Mouse (Mus musculus) NIH3T3 (cell line): Measurements from ENCODE around the gene Il16.

Experiments
- DNase-seq: peaks from one replicate; pipeline ENCODE4 v3.0.0-alpha.2; 2012; ENCODE audit warnings: low read depth

Il16 gene

DNA sequence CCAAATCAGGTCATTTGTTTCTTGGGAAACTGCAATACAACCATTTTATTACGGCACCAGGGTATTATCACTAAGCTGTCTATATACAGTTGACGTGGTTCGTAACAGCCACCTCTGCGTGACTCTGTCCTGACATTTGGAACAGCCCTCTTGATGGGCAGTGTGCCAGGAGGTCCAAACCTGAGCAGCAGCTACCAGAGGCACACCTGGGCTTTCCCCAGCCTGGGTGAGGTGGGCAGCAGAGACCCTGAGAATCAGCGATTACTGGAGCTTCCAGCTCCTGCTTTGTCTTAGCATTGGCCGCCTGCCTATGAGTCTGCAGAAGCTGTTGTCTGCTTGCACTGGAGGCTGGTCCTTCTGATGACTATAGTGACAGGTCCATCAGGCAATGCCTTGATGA lies 101.9 kb downstream of the Il16 start:
- no peak for DNase-seq

DNA sequence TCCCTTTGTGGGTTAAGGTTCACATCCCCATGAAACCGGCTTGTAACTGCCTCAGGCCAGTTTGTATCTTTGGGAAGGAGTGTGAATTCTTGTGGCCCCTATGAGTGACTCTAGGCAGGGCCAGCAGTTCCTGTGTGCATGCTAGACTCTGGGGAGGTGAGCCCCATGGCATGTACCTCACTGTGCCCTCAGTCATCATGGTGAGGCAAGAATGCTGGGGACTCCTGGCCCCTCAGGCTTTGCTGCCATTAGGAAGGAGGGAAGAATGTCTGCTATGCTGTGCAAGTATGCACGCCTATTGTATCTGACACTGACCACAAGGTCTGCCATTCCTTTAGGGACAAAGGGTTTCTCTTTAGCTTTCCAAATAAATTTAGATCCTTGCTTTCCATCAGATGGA lies 104.4 kb downstream of the Il16 start:
- DNase-seq, result no peak

DNA sequence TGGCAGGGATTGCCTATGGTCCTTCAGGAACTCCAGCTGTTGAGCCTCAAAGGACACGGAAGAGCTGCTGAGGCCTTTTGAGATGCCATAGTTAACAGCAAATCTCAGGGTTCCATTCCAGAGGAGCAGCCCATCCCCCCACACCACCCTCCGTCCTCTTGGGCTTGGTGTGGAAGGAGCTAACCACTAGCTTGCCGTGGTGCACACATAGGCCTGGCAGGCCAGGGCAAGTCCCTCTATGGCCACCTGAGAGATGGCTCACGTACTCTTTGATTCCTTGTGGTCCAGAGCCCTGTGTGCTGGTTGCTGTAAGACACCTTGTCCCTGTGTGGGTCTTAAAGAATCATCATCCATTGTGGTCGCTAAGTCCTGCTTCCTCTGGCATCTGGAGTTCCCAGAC lies 104.9 kb downstream of the Il16 start:
- DNase-seq, result no peak

DNA sequence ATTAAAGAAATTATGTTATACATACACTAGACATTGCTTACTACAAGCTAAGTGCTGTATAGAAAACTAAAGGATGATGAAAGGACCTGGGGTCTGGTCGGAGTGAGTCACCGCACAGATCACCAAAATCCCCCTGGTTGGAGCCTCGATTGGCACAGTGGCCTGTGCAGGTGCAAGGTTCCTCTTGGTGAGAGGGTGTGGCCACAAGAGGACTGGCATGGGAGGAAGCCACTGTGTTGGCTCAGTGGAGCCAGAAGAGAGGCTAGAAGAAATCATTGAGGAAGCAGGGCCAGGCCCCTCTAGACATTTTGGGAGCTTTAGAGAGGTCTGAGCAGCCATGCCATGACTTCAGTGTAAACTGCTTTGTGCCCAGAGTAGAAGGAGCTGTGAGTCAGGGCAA lies 106.4 kb downstream of the Il16 start:
- DNase-seq, result no peak

DNA sequence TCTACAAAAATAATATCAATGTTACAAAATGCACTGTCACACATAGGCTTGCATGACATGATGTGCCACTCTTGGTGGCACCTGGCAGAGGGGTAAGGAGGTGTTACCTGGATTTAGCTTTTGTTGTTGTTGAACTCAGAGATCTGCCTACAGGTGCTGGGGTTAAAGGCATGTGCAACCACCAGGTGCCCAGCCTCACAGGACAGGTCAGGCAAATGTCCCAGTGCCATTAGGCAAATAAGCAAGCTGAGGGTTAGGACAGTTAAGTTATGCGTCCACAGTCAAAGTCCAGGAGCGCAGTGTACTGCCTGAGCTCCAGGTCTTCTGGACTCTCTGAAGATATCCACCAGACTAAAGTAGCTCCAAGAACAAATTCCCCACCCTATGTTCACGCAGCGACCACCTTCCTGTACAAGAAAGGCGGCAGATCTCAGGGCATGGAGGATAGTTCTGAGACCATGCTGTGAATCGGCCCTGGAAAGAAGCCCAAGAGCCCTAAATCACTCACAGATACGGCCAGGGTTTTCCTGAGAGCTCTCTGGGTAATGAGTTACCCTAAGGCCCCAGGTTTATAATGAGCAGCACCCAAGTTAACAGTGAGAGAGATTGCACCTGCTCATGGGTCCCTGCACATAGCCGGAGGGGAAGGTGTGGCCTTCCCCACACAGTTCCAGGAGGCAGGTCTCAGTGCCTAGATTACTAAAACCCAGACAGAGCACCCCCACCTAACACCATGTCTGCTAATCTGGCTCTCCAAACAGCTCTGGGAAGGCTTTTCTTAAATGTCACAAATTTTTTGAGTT lies 107.5 kb downstream of the Il16 start:
- no peak for DNase-seq

DNA sequence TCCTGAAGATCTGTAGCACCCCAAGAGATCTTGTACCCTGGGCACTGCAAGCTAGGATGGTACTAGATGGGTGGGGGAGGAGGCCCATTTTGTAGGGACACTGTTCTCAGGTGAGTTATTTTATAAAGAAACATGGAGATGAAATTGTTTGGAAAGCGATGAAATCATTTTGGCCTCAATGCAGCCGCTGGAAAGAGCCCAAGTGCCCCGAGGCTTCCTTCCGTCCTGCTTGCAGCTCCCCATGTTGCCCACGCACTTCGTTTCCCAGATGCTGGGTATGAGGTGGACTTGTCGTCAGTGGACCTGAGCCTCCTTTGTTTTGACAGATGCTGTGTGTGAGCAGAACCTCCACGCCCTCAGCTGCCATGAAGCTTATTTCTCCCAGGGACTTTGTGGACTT lies 109.1 kb downstream of the Il16 start:
- no peak for DNase-seq

DNA sequence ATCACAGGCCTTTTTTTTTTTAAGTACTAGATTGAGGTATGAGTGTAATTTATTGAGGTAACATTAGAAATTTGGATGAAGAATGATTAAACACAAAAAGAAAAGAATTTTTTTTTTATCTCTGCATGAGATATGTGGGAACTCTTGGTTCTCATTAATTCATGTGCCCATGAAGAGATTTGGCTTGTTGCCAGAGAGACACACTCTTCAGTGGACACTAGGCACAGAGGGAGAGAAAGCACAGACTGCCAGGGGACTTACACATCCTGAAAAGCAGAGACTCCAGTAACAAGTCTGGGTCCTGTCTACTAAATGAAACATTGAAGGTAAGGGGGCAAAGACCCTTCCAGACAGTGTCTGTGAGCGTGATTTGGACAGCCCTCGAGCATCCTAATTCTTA lies 109.8 kb downstream of the Il16 start:
- no peak for DNase-seq

DNA sequence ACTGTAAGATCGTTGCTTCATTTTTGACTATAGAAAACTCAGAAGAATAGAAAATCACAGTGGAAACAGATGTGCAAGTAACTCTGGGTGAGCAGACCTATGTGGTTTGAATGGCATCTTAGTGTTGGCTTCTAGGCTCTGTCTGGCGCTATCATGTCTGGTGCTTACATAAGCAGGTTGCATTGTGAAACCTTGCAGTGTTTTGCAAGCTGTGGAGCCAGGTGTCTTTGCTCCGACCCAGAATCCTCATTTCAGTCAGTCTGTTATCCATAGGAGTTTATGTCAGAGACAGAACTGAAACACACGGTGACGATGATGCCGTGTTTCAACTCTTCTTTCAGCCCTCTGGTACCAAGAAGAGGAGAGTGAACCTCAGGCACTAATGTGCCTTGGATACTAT lies 111.7 kb downstream of the Il16 start:
- peak; percentile 10 for DNase-seq

DNA sequence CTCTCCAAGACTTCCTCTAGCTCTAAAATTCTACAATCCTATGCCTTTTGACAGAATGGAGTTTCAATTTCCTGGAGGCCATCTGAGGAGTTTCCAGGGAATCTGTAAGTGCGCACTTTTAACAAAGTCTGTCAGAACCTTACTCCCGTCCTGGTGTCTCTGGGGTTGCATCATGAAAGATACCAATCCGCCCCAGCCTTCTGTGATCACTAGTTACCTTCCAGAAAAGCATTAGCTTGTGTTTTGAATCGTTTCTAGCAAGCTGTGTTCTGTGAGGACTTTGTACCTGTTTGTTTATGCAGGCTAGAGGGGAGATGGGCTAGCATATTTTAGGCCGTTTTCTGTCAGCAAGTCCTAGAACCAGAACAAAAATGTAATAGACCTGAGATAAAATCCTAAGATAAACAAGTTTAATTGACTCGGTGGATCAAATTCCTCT lies 112.8 kb downstream of the Il16 start:
- no peak for DNase-seq

DNA sequence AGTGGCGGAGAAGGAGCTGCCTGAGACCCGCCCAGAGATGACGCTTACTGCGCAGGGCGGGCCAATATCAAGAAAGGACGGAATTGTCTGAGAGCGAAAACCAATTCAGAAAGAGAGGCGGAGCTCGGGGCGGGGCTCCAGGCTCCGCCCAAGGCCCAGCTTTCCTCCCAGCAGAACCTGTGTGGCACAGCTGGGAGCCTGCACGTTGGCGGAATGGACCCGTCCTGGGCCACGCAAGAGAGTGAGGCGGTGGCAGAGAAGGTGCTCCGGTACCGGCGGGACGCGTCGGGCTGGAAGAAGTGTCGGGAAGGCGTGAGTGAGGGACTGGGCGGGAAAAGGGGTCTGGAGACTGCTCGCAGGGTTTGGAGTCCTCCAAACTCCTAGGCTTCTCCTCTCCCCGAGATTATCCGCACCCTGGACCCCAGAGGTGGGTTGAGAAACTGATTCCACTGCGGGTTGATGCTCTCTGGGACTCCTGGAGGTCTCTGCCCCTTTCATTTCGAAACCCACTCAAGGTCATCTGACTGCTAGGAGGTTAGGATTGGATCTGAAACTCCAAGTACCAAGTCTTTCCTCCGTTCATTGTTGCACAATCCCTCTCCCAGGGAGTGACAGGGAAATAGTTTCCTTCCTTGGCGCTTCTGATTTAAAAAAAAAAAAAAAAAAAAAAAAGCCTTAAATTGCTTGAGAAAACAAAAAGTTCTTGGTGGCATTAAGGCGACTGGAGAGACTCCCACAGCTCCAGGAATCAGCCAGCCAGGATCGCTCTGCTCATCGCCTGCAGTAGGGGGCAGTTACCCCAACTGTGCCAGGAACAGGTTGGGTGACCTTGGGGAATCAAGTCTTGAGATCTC lies 113.5 kb downstream of the Il16 start, which contains the start of gene Stard5:
TSS of gene Stard5 (plus strand) at position 132 of the 854 bp plus-strand sequence.
- peak; percentile 97 for DNase-seq

DNA sequence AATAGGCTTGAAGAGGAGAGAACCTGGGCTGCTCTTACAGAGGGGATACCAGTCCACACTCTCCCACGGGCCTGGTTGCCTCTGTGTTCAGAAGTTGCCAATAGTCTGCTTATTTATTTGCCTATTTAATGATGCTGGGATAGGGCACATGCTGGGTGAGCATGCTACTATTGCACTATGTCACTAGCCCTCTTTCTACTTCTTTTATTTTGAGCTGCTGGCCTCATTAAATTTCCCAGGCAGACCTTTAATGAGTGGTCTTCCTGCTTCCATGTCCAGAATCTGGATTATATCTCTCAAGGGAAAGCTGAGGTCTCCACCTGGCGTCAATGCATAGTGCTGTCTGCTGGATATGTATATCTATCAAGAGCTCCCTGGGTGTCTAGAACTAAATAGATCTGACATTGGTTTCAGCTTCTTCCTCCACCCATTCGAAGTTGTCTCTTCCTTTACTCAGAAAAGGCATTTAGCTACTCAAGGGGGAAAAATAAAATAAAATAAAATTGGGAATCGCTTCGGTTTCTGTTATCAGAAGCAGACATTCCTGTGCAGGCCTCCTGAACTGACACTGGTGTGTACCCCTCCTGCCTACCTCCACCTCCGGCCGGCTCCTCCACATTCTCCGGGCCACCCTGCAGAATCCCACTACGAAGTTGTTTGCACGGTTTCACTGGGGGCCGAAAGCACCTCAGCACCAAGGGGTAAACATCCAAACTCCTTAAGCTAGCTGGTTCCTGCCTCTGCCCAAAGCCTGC lies 114.3 kb downstream of the Il16 start:
- DNase-seq, result peak; percentile 55

DNA sequence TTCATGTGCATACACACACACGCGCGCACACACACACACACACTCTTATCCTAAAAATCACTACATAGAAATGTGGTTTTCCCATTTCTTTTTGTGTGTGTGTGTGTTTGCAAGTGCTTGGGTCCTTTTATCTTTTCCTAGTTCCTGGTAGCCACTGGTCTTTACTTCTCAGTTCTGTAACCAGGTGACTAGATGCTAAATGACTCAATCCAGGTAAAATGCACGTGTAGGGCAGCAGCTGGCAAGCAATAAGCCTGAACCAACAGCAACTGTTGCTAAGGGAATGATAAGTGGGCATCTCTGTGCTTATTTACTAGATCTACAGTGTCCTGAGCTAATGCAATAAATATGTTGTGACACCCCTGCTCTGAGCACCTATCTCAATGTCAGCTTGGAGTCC lies 118.2 kb downstream of the Il16 start:
- no peak for DNase-seq

DNA sequence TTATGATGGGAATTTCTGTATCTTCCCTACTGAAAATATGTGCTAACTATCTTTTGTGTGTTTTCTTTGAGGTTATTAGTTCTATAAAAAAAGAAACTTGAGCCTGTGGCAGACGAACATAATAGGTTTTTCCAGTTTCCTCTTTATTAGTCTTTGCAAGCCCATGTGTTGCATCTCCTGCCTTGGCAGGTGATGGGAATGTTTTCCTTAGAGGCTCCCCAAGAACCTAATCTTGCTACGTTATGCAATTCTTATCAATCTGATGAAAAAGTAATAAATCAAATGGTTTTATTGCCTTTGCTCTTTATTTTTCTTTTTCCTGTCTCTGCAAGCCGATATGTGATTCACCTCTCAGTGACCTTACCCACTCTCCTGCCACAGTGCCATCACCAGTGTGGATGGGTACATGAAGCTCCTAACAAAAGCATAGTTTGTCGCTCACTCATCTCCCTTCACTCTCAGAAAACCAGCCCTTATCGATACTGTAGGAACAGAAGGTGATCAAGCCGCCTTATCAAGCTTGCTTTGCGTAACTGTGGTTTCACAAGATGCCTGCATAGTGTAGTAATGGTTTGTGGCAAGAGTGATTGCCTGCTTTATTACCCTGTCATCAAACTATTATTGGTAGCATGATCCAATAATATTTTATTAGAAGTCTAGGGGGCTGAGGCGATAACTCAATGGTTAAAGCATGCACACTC lies 118.8 kb downstream of the Il16 start:
- peak; percentile 48 for DNase-seq

DNA sequence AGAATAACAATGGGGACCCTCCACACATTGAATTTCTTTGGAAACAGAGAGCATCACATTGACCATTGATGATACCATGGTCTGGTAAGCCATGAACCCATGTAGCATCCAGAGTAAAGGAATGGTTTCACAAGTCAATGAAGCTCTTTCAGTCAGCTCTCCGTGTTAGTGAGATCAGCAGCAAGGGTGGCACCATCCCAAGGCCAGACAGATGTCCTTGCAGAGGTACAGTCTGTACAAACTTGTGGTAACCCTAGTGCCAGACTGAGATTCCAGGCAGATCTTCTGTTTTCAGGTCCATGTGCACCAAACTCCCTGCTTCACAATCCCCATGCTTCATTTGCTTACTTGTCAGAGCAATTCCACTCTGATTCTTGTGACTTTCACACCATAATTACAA lies 121.5 kb downstream of the Il16 start:
- DNase-seq, result no peak

DNA sequence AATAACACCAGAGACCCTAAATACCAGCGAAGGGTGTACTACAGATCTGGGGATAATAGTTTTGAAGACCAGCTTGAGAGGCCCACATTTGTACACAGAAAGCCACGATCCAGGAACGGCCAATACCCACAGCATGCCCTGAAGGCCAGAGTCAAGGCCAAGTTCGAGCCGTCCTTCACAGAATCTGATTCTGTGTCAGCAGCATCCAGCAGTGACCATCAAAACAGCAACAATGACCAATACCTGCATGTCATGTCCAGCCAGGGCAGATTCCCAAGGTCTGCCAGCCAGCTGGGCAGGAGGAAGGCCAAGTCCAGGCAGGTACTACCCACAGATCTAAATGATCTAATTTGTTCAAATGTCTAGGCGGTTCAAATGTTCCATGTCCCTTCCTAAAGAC lies 122.9 kb downstream of the Il16 start:
- DNase-seq, result no peak

DNA sequence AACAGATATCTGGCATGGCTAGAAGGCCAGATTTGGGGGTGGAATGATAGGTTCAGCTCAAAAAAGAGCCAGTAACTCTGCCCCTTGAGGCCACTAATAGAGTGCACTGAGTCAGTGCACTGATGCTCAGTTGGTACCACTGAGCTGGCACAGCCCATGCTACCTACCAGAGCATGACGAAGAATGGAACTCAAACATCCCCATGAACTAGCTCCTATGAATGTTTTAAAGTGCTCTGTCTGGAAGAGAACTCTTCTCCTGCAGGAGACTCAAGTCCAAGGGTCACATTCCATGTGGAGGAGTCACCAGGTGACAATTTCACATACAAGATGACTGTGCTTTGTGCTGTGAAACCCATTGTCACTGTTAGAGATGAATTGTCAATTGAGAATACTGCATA lies 126.8 kb downstream of the Il16 start:
- DNase-seq, result no peak

DNA sequence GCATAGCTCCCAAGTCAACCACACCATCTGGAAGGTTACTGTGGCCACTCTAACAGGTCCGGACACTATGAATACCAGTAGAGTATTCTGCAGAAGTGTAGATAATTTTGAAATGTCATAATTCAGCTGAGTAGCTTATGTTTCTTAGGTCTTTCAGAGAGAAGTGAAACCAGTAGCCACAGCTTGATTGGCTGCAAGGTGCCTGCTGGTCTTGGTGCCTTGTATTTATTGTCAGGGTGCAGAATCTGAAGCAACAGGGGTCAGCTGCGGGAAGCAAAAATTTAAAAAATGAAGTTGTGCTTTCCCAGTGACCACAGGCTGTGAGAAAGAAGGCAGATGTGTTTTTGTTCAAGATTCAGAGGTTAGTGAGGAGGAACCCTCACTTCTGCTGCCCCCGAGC lies 129.3 kb downstream of the Il16 start:
- peak; percentile 13 for DNase-seq

DNA sequence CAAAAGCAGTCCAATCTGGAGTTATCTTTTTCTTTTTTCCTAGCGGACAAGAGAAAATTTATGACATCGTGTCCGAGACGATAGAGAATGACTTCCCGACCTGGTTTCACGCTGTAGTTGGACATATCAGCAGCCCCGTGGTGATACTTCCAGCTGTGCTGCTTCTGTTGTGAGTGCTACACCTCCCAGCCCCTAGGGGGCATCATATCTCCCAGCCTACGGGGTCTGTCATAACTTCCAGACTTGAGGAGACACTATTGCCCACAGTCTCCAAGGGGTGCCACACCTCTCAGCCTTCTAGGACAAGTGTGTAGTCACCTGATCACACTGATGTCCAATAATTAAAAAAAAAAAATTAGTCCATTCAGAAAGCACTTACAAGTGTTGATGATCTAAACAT lies 129.7 kb downstream of the Il16 start:
- no peak for DNase-seq

DNA sequence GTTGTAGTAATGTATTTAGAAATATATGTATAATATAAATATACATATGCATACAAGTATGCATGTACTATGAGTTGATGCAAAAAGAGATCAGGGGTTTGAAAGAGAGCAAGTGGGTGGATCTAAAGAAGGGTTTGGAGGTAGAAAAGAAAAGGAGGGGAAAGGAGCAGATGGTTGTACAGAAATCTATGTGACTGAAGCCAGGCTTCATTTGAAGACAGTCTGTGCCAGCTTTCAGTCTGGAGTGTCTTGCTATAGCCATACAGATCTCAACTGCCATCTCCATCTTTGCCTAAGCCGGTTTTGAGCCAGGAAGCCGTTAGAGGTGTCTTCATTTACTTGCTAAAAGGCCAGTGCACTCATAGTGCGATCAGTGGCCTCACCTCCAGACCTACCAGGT lies 130.3 kb downstream of the Il16 start:
- no peak for DNase-seq

DNA sequence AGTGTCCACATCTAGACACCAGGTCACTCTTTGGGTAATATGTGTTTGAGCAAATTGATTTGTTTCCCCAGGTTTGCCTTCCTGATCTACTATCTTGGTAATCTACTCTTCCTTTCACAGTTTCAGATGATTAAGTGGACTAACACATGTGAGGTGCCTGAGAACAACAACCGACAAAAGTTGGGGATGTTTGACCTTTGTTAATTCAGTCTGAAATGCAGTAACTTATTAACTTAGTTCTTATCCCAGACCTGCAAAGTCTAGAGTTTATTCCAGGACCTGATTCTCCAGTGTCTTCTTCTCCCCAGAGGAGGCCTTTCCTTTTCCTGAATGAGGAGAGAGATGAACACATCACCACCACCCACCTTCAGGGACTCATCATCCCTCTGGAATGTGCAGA lies 133.6 kb downstream of the Il16 start:
- DNase-seq, result no peak

DNA sequence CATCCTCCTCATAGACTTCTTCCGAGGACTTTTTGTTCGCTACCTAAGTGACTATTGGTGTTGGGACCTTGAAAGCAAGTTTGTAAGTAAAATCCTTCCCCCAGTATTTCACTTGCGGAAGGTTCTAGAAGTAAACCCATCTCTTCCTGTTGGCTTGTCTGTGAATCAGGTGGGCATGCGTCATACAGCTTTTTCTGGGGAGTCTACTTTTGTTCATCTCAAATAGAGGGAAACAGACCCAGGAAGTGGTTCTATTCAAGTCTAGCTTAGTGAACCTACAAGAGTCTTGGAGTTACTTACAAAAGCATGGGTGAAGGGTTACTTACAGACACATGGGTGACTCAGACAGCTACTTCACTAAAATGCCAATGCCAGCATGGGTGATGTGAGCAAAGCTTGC lies 135.6 kb downstream of the Il16 start:
- DNase-seq, result no peak

DNA sequence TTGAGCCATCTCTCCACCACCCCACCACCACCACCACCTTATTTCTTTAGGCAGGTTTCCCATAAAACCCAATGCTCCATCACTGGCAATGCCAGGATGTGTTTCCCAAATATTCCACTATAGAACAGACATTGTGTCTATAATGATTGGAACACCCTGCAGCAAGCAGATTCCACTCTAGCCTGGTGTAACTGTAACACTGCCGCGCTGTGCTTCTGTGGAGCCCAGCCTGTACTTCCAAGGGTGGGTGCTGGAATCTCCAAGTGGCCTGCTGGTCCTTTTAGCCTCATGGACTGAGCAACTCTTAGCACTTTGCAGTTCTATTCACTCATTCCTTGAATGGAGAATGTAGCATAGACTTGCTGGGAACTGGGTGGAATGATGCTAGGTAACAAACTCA lies 138.7 kb downstream of the Il16 start:
- DNase-seq, result no peak
